Mouse (Mus musculus): ENCODE measurements around the gene Sin3b.

Gene Sin3b

GRCm38 (mm10) chr8:72753165-72753564 is 30.1 kb downstream of the Sin3b start:
- DNase-seq (ENCODE audit: low spot score in 2 of 2) = peak; percentile 13 to 46

- peak; percentile 4 to 41 for DNase-seq (ENCODE audit: low spot score in 2 of 2)
Measured at GRCm38 (mm10) chr8:72753781-72754180, 30.7 kb downstream of the Sin3b start.

GRCm38 (mm10) chr8:72756031-72756430 is 32.9 kb downstream of the Sin3b start:
- DNase-seq (ENCODE audit: low spot score in 2 of 2) = peak in 1 of 2 experiments; percentile 44

DNA sequence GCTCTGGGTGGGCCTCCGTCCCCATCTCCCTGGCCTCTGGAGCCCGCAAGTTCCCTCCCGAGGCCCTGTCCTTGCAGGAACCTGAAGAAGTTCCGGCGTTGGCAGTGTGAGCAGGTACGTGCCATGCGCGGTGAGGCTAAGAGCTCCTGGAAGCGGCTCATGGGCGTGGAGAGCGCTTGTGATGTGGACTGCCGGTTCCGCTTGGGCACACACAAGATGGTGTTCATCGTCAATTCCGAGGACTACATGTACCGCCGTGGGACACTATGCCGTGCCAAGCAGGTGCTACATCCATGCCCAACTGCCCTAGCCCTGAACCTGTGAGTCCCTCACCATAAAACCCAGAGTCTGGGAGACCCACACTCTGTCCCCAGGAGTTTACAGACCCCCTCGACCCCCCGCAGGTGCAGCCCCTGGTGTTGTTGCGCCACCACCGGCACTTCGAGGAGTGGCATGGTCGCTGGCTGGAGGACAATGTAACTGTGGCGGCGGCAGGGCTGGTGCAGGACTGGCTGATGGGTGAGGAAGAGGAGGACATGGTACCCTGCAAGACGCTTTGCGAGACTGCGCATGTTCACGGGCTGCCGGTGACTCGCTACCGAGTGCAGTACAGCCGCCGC is 33.8 kb downstream of the Sin3b start:
- DNase-seq (ENCODE audit: low spot score in 2 of 2) = peak; percentile 16 to 59

DNA sequence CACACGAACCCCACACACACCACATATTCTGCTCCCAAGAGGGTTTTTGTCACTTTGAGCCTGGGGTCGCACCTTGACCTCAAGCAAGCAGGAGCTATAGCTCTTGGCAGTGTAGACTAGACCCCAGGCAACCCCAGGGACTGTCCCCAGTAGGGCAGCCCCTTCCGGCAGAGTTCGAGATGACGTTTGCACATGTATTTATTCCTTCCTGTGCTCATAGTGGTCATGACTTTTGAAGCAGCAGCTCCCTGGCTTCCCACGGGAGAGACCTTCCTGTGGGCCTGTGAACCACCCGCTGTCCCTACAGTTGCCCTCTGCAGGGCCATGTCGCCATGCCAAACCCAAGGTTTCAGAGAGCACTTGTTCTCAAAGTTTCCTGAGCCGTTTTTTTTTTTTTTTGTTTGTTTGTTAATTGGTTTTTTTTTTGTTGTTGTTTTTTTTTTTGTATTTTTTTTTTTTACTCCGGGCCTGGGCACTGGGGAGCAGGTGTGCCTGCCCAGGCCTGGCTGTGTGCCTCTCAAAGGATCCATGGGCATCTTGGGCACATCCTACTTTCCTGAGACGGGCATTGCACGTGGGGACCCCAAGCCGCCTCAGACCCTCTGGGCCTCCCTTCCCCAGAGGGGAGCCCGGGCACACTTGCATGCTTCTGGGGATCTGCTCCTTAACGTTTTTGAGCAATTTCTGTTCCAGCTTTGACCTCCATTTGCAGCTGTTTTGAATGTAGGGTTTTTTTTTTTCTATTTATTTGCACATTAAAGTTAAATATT is 34.5 kb downstream of the Sin3b start:
- peak; percentile 16 to 56 for DNase-seq (ENCODE audit: low spot score in 2 of 2)

GRCm38 (mm10) chr8:72758310-72758709 is 35.2 kb downstream of the Sin3b start:
- peak; percentile 11 to 14 for DNase-seq (ENCODE audit: low spot score in 2 of 2)

DNA sequence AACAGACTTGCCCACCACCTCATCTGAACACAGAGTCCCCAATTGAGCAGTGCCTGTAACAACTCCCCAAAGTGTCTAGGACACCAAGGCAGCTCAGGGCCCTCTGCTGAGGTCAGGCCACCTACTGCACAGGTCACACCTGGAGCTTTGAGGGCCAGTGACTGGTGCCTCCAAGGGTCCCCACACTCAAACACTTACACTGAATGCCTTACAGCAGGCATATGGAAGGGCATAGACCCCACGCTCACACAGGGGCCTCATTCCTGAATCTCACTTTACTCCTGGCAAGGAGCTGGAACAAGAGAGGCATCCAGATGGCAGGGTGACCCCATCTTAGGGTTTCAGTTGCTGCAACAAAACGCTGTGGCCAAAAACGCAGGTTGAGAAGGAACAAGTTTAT is 37.1 kb downstream of the Sin3b start:
- DNase-seq (ENCODE audit: low spot score in 2 of 2) = peak in 1 of 2 experiments; percentile 51

GRCm38 (mm10) chr8:72761322-72762051 is 38.4 kb downstream of the Sin3b start, which contains the start of gene F2rl3:
Gene F2rl3 (plus strand): TSS chr8:72761880.
- peak in 1 of 2 experiments; percentile 57 for DNase-seq (ENCODE audit: low spot score in 2 of 2)

DNA sequence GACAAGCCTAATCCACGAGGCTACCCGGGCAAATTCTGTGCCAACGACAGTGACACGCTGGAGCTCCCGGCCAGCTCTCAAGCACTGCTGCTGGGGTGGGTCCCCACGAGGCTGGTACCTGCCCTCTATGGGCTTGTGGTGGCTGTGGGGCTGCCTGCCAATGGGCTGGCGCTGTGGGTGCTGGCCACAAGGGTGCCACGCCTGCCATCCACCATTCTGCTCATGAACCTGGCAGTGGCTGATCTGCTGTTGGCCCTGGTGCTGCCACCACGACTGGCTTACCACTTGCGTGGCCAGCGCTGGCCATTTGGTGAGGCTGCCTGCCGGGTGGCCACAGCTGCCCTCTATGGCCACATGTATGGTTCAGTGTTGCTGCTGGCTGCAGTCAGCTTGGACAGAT is 39.2 kb downstream of the Sin3b start:
- DNase-seq (ENCODE audit: low spot score in 2 of 2) = no peak

DNA sequence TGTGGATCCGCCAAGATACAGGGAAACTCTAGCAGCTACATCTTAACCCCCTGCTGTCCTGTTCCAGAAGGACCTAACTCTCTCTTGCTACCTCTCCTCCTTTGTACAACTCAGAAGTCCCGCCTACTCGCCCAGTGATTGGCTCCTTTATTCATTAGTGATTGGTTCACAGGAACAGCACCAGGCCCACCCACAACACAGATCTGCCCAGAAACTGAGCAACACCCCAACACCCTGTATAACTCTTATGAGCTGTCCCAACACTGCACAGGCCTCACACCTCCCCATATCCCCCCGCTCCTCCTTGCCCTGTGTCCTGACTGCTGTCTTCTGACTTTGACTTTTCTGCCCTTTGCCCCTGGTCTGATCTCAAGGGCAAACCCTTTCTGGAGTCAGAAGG is 42.6 kb downstream of the Sin3b start:
- no peak for DNase-seq (ENCODE audit: low spot score in 2 of 2)

- no peak for DNase-seq (ENCODE audit: low spot score in 2 of 2)
Measured at GRCm38 (mm10) chr8:72766777-72767176, 43.7 kb downstream of the Sin3b start.

GRCm38 (mm10) chr8:72777797-72778196 is 54.7 kb downstream of the Sin3b start:
- no peak for DNase-seq (ENCODE audit: low spot score in 2 of 2)

DNA sequence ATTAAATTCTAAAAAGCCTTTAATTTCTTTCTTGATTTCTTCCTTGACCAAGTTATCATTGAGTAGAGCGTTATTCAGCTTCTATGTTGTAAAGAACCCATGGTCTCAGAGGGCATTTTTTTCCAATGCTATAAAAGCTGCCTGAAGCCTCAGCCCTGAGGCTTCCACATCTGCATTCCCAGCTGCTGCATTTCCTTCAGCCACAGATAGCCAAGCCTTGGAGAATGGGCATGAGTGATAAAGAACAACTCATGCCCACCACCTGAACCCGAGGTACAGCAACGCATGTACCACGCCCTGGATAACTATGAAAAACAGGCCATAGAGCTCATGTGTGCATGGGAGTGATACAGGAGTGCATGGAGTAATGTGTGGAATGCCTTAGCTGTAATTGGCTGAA is 57.6 kb downstream of the Sin3b start:
- DNase-seq (ENCODE audit: low spot score in 2 of 2) = no peak

DNA sequence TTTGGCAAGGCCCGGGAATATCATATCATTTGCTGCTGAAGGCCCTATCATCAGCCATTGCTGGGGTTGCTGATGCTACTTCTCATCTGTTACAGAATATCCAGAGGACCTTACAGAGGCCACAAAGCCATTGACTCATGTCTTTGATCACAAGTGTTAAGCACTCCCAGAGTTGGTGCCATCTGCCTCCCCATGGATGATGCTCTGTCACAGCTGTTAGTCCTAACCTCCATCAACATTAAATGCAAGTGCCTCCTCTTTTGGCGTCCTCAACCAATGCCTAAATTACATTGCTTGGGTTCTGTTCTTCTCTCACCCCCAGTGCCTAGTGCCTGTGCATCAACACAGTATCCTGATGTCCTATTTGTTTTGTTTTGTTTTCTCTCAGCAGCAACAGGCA is 78.5 kb downstream of the Sin3b start:
- no peak for DNase-seq (ENCODE audit: low spot score in 2 of 2)

Data from urinary bladder, postnatal 4 days (tissue).